Mouse (Mus musculus): ENCODE measurements around the gene Gm28919. TPM values are rescaled to one million over a fixed set of nuclear protein-coding genes. Genes with fewer than 3 reads are reported as not detected.
"Not testable (repeated sequence)": the region's sequence is repeated elsewhere in the genome, so short reads cannot be mapped to it uniquely, and the experiment has no call there.

Gm28919 gene
- total RNA-seq (2021): not detected
- long read RNA-seq, experiment 1: 0 reads
- long read RNA-seq, experiment 2: 0 reads

DNA sequence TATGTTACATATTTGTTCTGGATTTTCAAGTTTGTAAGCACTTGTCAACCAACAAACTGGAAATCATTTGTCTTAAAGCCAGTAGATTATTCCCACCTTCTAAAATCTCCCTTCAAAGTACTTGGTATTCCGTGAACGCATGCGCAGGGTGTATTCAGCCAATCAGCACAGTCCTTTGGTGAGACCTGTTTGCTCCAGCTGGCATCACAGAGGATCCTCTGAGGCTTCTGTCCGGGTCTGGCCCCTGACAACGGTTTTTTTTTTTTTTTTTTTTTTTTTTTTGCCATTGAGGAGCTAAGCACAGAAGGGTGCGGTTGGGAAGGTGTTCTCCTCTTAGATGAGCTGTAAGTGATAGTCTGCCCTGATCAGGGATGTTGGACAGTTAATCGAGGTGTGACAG lies at the start of gene Gm28919:
TSS of gene Gm28919 (plus strand) at position 301 of the 400 bp plus-strand sequence.
- intact Hi-C loops (cut with DNase I); DNase-seq: not testable (repeated sequence)

Other genes starting within 250 kb of the Gm28919 start
- gene Gm21719, start 99.3 kb downstream of the Gm28919 start, total RNA-seq (2021): not detected

Data from gastrocnemius, postnatal 36 days (tissue).